Mouse (Mus musculus): Measurements from ENCODE around the gene Bcan. TPM values are rescaled to one million over a fixed set of nuclear protein-coding genes. Genes with fewer than 3 reads are reported as not detected.

The Bcan gene
- polyA plus RNA-seq, 1 experiment from 2014 or later: 1.7 TPM

GRCm38 (mm10) chr3:88010634-88011265 lies 10.7 kb upstream of the Bcan start:
- Histone ChIP-seq H3K27ac (no peak overlapping the region), H3K36me3 (replicated peaks) (no peaks in the 10 kb centered on the region), H3K9me3 (peaks cover 5% of the 10 kb centered on the region; the same call in 1 of the 2 replicates), H3K4me3 (replicated peaks) (no peak overlapping the region), H3K27me3 (peaks cover 20% of the 10 kb centered on the region; the same call in 1 of the 2 replicates), H3K4me1 (no peaks in the 10 kb centered on the region), H3K4me2 (no peak overlapping the region), H3K9ac (no peak overlapping the region)
- ATAC-seq (ENCODE audit: low FRiP score): no peak
- 11% methylated on average over 6 of the region's 6 CpGs for WGBS

- Histone ChIP-seq H3K36me3 (replicated peaks) (no peaks in the 10 kb centered on the region), H3K27ac (no peak overlapping the region), H3K27me3 (peaks cover 51% of the 10 kb centered on the region), H3K4me2 (no peak overlapping the region), H3K4me3 (replicated peaks) (no peak overlapping the region), H3K4me1 (peaks cover 8% of the 10 kb centered on the region), H3K9ac (no peak overlapping the region), H3K9me3 (peaks cover 5% of the 10 kb centered on the region; the same call in 1 of the 2 replicates)
- WGBS: 79% methylated on average over 18 of the region's 18 CpGs
- ATAC-seq (ENCODE audit: low FRiP score): no peak
Observed at GRCm38 (mm10) chr3:88005822-88006786, 6.1 kb upstream of the Bcan start.

GRCm38 (mm10) chr3:88002291-88002976 lies 2.4 kb upstream of the Bcan start:
- Histone ChIP-seq H3K27me3 (peaks cover 79% of the 10 kb centered on the region), H3K4me2 (peak overlapping the region; percentile 25; the same call in 1 of the 2 replicates), H3K36me3 (replicated peaks) (no peaks in the 10 kb centered on the region), H3K9ac (no peak overlapping the region), H3K27ac (no peak overlapping the region), H3K4me3 (replicated peaks) (0 out of 2 replicates have a peak overlapping the region, but pooled peaks have one; percentile 1), H3K9me3 (peaks cover 5% of the 10 kb centered on the region; the same call in 1 of the 2 replicates), H3K4me1 (peaks cover 32% of the 10 kb centered on the region)
- WGBS: 2% methylated on average over 17 of the region's 17 CpGs
- ATAC-seq (ENCODE audit: low FRiP score): no peak

- Histone ChIP-seq H3K27ac (no peak overlapping the region), H3K4me3 (replicated peaks) (peak overlapping the region; percentile 48; the same call in 1 of the 2 replicates)
Observed at GRCm38 (mm10) chr3:88000816-88001595, 976 bp upstream of the Bcan start.

GRCm38 (mm10) chr3:87999243-87999895 lies 661 bp downstream of the Bcan start:
- peaks cover 46% of the 10 kb centered on the region for H3K4me1 ChIP-seq
- no peaks in the 10 kb centered on the region for H3K36me3 ChIP-seq (replicated peaks)
- no peak for ATAC-seq (ENCODE audit: low FRiP score)
- H3K4me2 ChIP-seq: peak overlapping the region; percentile 84
- no peak overlapping the region for H3K27ac ChIP-seq
- peak overlapping the region; percentile 48 for H3K4me3 ChIP-seq (replicated peaks)
- H3K27me3 ChIP-seq: peaks cover 100% of the 10 kb centered on the region
- peak overlapping the region; percentile 59 for H3K9ac ChIP-seq
- under 1% methylated on average over 38 of the region's 38 CpGs for WGBS
- no peaks in the 10 kb centered on the region for H3K9me3 ChIP-seq

More at GRCm38 (mm10) chr3:88000816-88001595, 976 bp upstream of the Bcan start:
- peaks cover 3% of the 10 kb centered on the region; the same call in 1 of the 2 replicates for H3K9me3 ChIP-seq
- 14% methylated on average over 11 of the region's 11 CpGs for WGBS
- H3K4me1 ChIP-seq: peaks cover 44% of the 10 kb centered on the region
- no peak for ATAC-seq (ENCODE audit: low FRiP score)
- H3K27me3 ChIP-seq: peaks cover 91% of the 10 kb centered on the region
- no peaks in the 10 kb centered on the region for H3K36me3 ChIP-seq (replicated peaks)
- no peak overlapping the region for H3K9ac ChIP-seq
- peak overlapping the region; percentile 84 for H3K4me2 ChIP-seq

GRCm38 (mm10) chr3:87998747-87999146 lies 1.3 kb downstream of the Bcan start:
- Histone ChIP-seq H3K27ac (no peak overlapping the region), H3K9me3 (no peaks in the 10 kb centered on the region), H3K27me3 (peaks cover 100% of the 10 kb centered on the region), H3K4me1 (peaks cover 46% of the 10 kb centered on the region), H3K4me3 (replicated peaks) (peak overlapping the region; percentile 48; the same call in 1 of the 2 replicates), H3K9ac (no peak overlapping the region), H3K36me3 (replicated peaks) (no peaks in the 10 kb centered on the region), H3K4me2 (peak overlapping the region; percentile 84)
- no peak for ATAC-seq (ENCODE audit: low FRiP score)
- 4% methylated on average over 7 of the region's 7 CpGs for WGBS

- Histone ChIP-seq H3K36me3 (replicated peaks) (no peaks in the 10 kb centered on the region), H3K4me2 (peak overlapping the region; percentile 53), H3K4me1 (peaks cover 40% of the 10 kb centered on the region), H3K9ac (peak overlapping the region; percentile 44; the same call in 1 of the 2 replicates), H3K27ac (no peak overlapping the region), H3K9me3 (no peaks in the 10 kb centered on the region), H3K4me3 (replicated peaks) (peak overlapping the region; percentile 35), H3K27me3 (peaks cover 100% of the 10 kb centered on the region)
- WGBS: under 1% methylated on average over 49 of the region's 49 CpGs
- no peak for ATAC-seq (ENCODE audit: low FRiP score)
Observed at GRCm38 (mm10) chr3:87996971-87997614, 2.9 kb downstream of the Bcan start.

GRCm38 (mm10) chr3:87996401-87996800 lies 3.6 kb downstream of the Bcan start:
- WGBS: 2% methylated on average over 15 of the region's 15 CpGs
- peak overlapping the region; percentile 53 for H3K4me2 ChIP-seq
- H3K27ac ChIP-seq: no peak overlapping the region
- no peaks in the 10 kb centered on the region for H3K9me3 ChIP-seq
- peak overlapping the region; percentile 35 for H3K4me3 ChIP-seq (replicated peaks)
- H3K27me3 ChIP-seq: peaks cover 98% of the 10 kb centered on the region
- no peak overlapping the region for H3K9ac ChIP-seq
- no peaks in the 10 kb centered on the region for H3K36me3 ChIP-seq (replicated peaks)
- no peak for ATAC-seq (ENCODE audit: low FRiP score)
- peaks cover 38% of the 10 kb centered on the region for H3K4me1 ChIP-seq

GRCm38 (mm10) chr3:87995331-87995730 lies 4.7 kb downstream of the Bcan start:
- WGBS: 26% methylated on average over 11 of the region's 11 CpGs

GRCm38 (mm10) chr3:87993436-87993835 lies 6.6 kb downstream of the Bcan start:
- 0% methylated on average over 5 of the region's 6 CpGs for WGBS
- Histone ChIP-seq H3K27me3 (peaks cover 98% of the 10 kb centered on the region), H3K9ac (no peak overlapping the region), H3K4me3 (replicated peaks) (no peak overlapping the region), H3K4me2 (no peak overlapping the region), H3K4me1 (peaks cover 17% of the 10 kb centered on the region), H3K36me3 (replicated peaks) (no peaks in the 10 kb centered on the region), H3K9me3 (no peaks in the 10 kb centered on the region), H3K27ac (no peak overlapping the region)
- ATAC-seq (ENCODE audit: low FRiP score): no peak

More at GRCm38 (mm10) chr3:87995331-87995730, 4.7 kb downstream of the Bcan start:
- no peak overlapping the region for H3K4me3 ChIP-seq (replicated peaks)
- H3K9ac ChIP-seq: no peak overlapping the region
- H3K36me3 ChIP-seq (replicated peaks): no peaks in the 10 kb centered on the region
- no peak overlapping the region for H3K27ac ChIP-seq
- no peak for ATAC-seq (ENCODE audit: low FRiP score)
- peaks cover 98% of the 10 kb centered on the region for H3K27me3 ChIP-seq
- no peaks in the 10 kb centered on the region for H3K9me3 ChIP-seq
- peaks cover 33% of the 10 kb centered on the region for H3K4me1 ChIP-seq
- no peak overlapping the region for H3K4me2 ChIP-seq
